Mouse (Mus musculus) intestine, postnatal 0 days (tissue): ENCODE measurements around the gene Fdxr. TPM values are rescaled to one million over a fixed set of nuclear protein-coding genes. Genes with fewer than 3 reads are reported as not detected.

ENCODE experiments used
- ATAC-seq: fragments of 200-750 bp; cut with Nextera tagmentation; 2 replicates; pipeline ENCODE4 v1.8.0; 2017; ENCODE audit warnings: mild to moderate bottlenecking, moderate TSS enrichment, moderate library complexity
- H3K27ac ChIP-seq: fragments of 300-500 bp; sonication (generic); 2 replicates; pipeline ENCODE4 v1.5.1; 2014; ENCODE audit warnings: mild to moderate bottlenecking, low read depth, low read length, moderate library complexity
- H3K27me3 ChIP-seq: fragments of 300-500 bp; sonication (generic); replicated peaks from 2 replicates; pipeline ENCODE4 v1.6.1; 2014; ENCODE audit warnings: low read length, mixed read lengths; ENCODE audit not compliant: control insufficient read depth, insufficient read depth
- H3K36me3 ChIP-seq: fragments of 300-500 bp; sonication (generic); 2 replicates; pipeline ENCODE4 v1.6.1; 2014; ENCODE audit warnings: mild to moderate bottlenecking, moderate library complexity; ENCODE audit not compliant: control insufficient read depth, insufficient read depth
- H3K4me1 ChIP-seq: fragments of 300-500 bp; sonication (generic); replicated peaks from 2 replicates; pipeline ENCODE4 v1.6.1; 2014; ENCODE audit warnings: antibody characterized with exemption, low read length, mixed read lengths; ENCODE audit not compliant: control insufficient read depth, insufficient read depth
- H3K4me2 ChIP-seq: fragments of 300-500 bp; sonication (generic); replicated peaks from 2 replicates; pipeline ENCODE4 v1.6.1; 2014; ENCODE audit warnings: low read depth, mild to moderate bottlenecking, moderate library complexity
- H3K4me3 ChIP-seq: fragments of 300-500 bp; sonication (generic); 2 replicates; pipeline ENCODE4 v1.5.1; 2014; ENCODE audit warnings: low read depth, low read length
- H3K9ac ChIP-seq: fragments of 300-500 bp; sonication (generic); 2 replicates; pipeline ENCODE4 v1.6.1; 2014; ENCODE audit warnings: mild to moderate bottlenecking, low read depth, low read length
- H3K9me3 ChIP-seq: fragments of 300-500 bp; sonication (generic); 2 replicates; pipeline ENCODE4 v1.6.1; 2016; ENCODE audit warnings: mixed run types; ENCODE audit not compliant: control insufficient read depth
- CTCF ChIP-seq: sonication (generic); IDR thresholded peaks from 2 replicates; pipeline ENCODE4 v1.5.1; 2016; ENCODE audit warnings: low read depth, mild to moderate bottlenecking, control low read depth, antibody characterized with exemption, moderate library complexity
- WGBS: fragments of 180-500 bp; shearing (Covaris S2); extraction: QIAGEN DNeasy Blood & Tissue Kit; methylation state at CpG from one replicate; pipeline ENCODE4 v1.1.7; 2014; 5-methylcytosine and 5-hydroxymethylcytosine counted together
- polyA plus RNA-seq: library from polyadenylated mRNA; unstranded; fragments of >200 nt; fragmentation: Nextera tagmentation; extraction: Ambion mirVana; gene quantifications from 2 replicates; pipeline ENCODE4 v1.2.1, GENCODE M21; 2015

The Fdxr gene
- polyA plus RNA-seq, 1 experiment from 2014 or later = 8.0 TPM

GRCm38 (mm10) chr11:115290919-115291318 lies 14.1 kb upstream of the Fdxr start:
- no peak overlapping the region for H3K4me3 ChIP-seq
- 51% methylated on average over 6 of the region's 6 CpGs for WGBS
- 0 out of 2 replicates have a peak, but pooled peaks cover 3% of the 10 kb centered on the region for H3K4me1 ChIP-seq
- no peaks in the 10 kb centered on the region for H3K9me3 ChIP-seq
- no peaks in the 10 kb centered on the region for H3K27me3 ChIP-seq
- no peak overlapping the region for H3K4me2 ChIP-seq
- no peak for TF ChIP-seq CTCF
- ATAC-seq = no peak
- H3K27ac ChIP-seq = no peak overlapping the region
- H3K9ac ChIP-seq = no peak overlapping the region
- no peaks in the 10 kb centered on the region for H3K36me3 ChIP-seq

- Histone ChIP-seq H3K27ac (no peak overlapping the region), H3K27me3 (no peaks in the 10 kb centered on the region), H3K9me3 (no peaks in the 10 kb centered on the region), H3K4me2 (no peak overlapping the region), H3K9ac (no peak overlapping the region), H3K4me3 (no peak overlapping the region), H3K4me1 (0 out of 2 replicates have a peak, but pooled peaks cover 3% of the 10 kb centered on the region), H3K36me3 (no peaks in the 10 kb centered on the region)
- ATAC-seq = no peak
- no peak for TF ChIP-seq CTCF
- WGBS = 90% methylated on average over 1 of the region's 1 CpGs
Observed at GRCm38 (mm10) chr11:115290314-115290713, 13.5 kb upstream of the Fdxr start.

GRCm38 (mm10) chr11:115289885-115290284 lies 13.0 kb upstream of the Fdxr start:
- 0 out of 2 replicates have a peak, but pooled peaks cover 3% of the 10 kb centered on the region for H3K4me1 ChIP-seq
- WGBS = 68% methylated on average over 8 of the region's 8 CpGs
- H3K36me3 ChIP-seq = no peaks in the 10 kb centered on the region
- no peak overlapping the region for H3K9ac ChIP-seq
- no peak overlapping the region for H3K4me2 ChIP-seq
- no peak for ATAC-seq
- no peaks in the 10 kb centered on the region for H3K9me3 ChIP-seq
- H3K27me3 ChIP-seq = no peaks in the 10 kb centered on the region
- H3K27ac ChIP-seq = no peak overlapping the region
- no peak for TF ChIP-seq CTCF
- no peak overlapping the region for H3K4me3 ChIP-seq

- Histone ChIP-seq H3K27ac (no peak overlapping the region), H3K9ac (no peak overlapping the region), H3K4me1 (0 out of 2 replicates have a peak, but pooled peaks cover 3% of the 10 kb centered on the region), H3K36me3 (no peaks in the 10 kb centered on the region; the same call in 1 of the 2 replicates), H3K4me2 (no peak overlapping the region), H3K9me3 (no peaks in the 10 kb centered on the region), H3K27me3 (no peaks in the 10 kb centered on the region), H3K4me3 (no peak overlapping the region)
- TF ChIP-seq CTCF = no peak
- 79% methylated on average over 2 of the region's 2 CpGs for WGBS
- no peak for ATAC-seq
Observed at GRCm38 (mm10) chr11:115288305-115288704, 11.5 kb upstream of the Fdxr start.

- no peak for ATAC-seq
- H3K36me3 ChIP-seq = no peaks in the 10 kb centered on the region; the same call in 1 of the 2 replicates
- TF ChIP-seq CTCF = no peak
- WGBS = 79% methylated on average over 5 of the region's 5 CpGs
- no peak overlapping the region for H3K9ac ChIP-seq
- no peak overlapping the region for H3K4me3 ChIP-seq
- no peak overlapping the region for H3K4me2 ChIP-seq
- H3K9me3 ChIP-seq = no peaks in the 10 kb centered on the region
- no peaks in the 10 kb centered on the region for H3K4me1 ChIP-seq
- H3K27me3 ChIP-seq = no peaks in the 10 kb centered on the region
- no peak overlapping the region for H3K27ac ChIP-seq
Observed at GRCm38 (mm10) chr11:115287386-115287785, 10.5 kb upstream of the Fdxr start.

GRCm38 (mm10) chr11:115286201-115286993 lies 9.5 kb upstream of the Fdxr start:
- no peak for TF ChIP-seq CTCF
- Histone ChIP-seq H3K36me3 (no peaks in the 10 kb centered on the region; the same call in 1 of the 2 replicates), H3K4me3 (no peak overlapping the region), H3K9me3 (no peaks in the 10 kb centered on the region), H3K4me2 (no peak overlapping the region), H3K27ac (no peak overlapping the region), H3K4me1 (no peaks in the 10 kb centered on the region), H3K27me3 (no peaks in the 10 kb centered on the region), H3K9ac (no peak overlapping the region)
- no peak for ATAC-seq
- 76% methylated on average over 19 of the region's 19 CpGs for WGBS
